Mouse (Mus musculus) C2C12 (cell line): ENCODE data around the gene Plcb4. TPM values are rescaled to one million over a fixed set of nuclear protein-coding genes. Genes with fewer than 3 reads are reported as not detected.

ENCODE experiments used
- H3K27me3 ChIP-seq: one replicate; pipeline ENCODE4 v1.6.1; 2011; ENCODE audit not compliant: control insufficient read depth, insufficient read depth, insufficient read length
- H3K36me3 ChIP-seq: one replicate; pipeline ENCODE4 v1.6.1; 2011; ENCODE audit not compliant: control insufficient read depth, insufficient read depth
- H3K4me3 ChIP-seq: one replicate; pipeline ENCODE4 v1.5.1; 2011; ENCODE audit warnings: mild to moderate bottlenecking, control low read depth; ENCODE audit not compliant: poor library complexity, insufficient read depth, severe bottlenecking
- H3K79me2 ChIP-seq: one replicate; pipeline ENCODE4 v1.6.1; 2011; ENCODE audit not compliant: control insufficient read depth, insufficient read depth
- H3K79me3 ChIP-seq: one replicate; pipeline ENCODE4 v1.6.1; 2011; ENCODE audit warnings: low read depth, control low read depth
- H3ac ChIP-seq: one replicate; pipeline ENCODE3; 2011; ENCODE audit warnings: low read depth; ENCODE audit not compliant: control insufficient read depth, insufficient read length
- CEBPB ChIP-seq: IDR thresholded peaks from one replicate; pipeline ENCODE4 v1.6.1; 2011; ENCODE audit warnings: low read depth, mild to moderate bottlenecking, control low read depth, moderate library complexity
- CTCF ChIP-seq: IDR thresholded peaks from one replicate; pipeline ENCODE4 v1.5.1; 2011; ENCODE audit not compliant: control insufficient read depth, insufficient read depth, insufficient read length
- FOSL1 ChIP-seq: IDR thresholded peaks from one replicate; pipeline ENCODE4 v1.8.0; 2011; ENCODE audit warnings: mild to moderate bottlenecking, low read length; ENCODE audit not compliant: poor library complexity, insufficient read depth, severe bottlenecking
- MAX ChIP-seq: IDR thresholded peaks from one replicate; pipeline ENCODE4 v1.6.1; 2011; ENCODE audit warnings: mild to moderate bottlenecking, control low read depth
- MYOD1 ChIP-seq: IDR thresholded peaks from one replicate; pipeline ENCODE4 v1.6.1; 2011; ENCODE audit warnings: low read depth; ENCODE audit not compliant: control insufficient read depth, insufficient read length
- MYOG ChIP-seq: IDR thresholded peaks from one replicate; pipeline ENCODE4 v1.6.1; 2011; ENCODE audit not compliant: control insufficient read depth, insufficient read length; ENCODE audit errors: extremely low read depth
- USF1 ChIP-seq: IDR thresholded peaks from one replicate; pipeline ENCODE4 v1.6.1; 2011; ENCODE audit warnings: low read depth, mild to moderate bottlenecking, control low read depth, moderate library complexity
- polyA plus RNA-seq: library from polyadenylated mRNA; unstranded; fragments of >200 nt; fragmentation: generic; extraction: Trizol; gene quantifications from one replicate; pipeline ENCODE4 v1.2.1, GENCODE M21; 2012; ENCODE audit warnings: missing spikeins

The Plcb4 gene
- polyA plus RNA-seq, 1 experiment, result 3.0 TPM

- Histone ChIP-seq H3ac (no peak overlapping the region), H3K27me3 (no peaks in the 10 kb centered on the region), H3K36me3 (no peaks in the 10 kb centered on the region), H3K79me2 (no peaks in the 10 kb centered on the region), H3K79me3 (no peaks in the 10 kb centered on the region), H3K4me3 (no peak overlapping the region)
- TF ChIP-seq CTCF (no peak), MYOD1 (no peak)
These were observed 281.1 kb downstream of the Plcb4 start for GRCm38 (mm10) chr2:135939933-135940332.

- Histone ChIP-seq H3K36me3 (no peaks in the 10 kb centered on the region), H3K79me3 (no peaks in the 10 kb centered on the region), H3K79me2 (no peaks in the 10 kb centered on the region), H3K27me3 (no peaks in the 10 kb centered on the region), H3ac (no peak overlapping the region), H3K4me3 (no peak overlapping the region)
- no peak for TF ChIP-seq USF1
- TF ChIP-seq MAX, result no peak
- TF ChIP-seq MYOD1, result no peak
These were observed 289.0 kb downstream of the Plcb4 start for GRCm38 (mm10) chr2:135947839-135948238.

GRCm38 (mm10) chr2:135954760-135955548, 296.1 kb downstream of the Plcb4 start:
- Histone ChIP-seq H3K36me3 (no peaks in the 10 kb centered on the region), H3K79me2 (no peaks in the 10 kb centered on the region), H3K4me3 (no peak overlapping the region), H3K79me3 (no peaks in the 10 kb centered on the region), H3K27me3 (no peaks in the 10 kb centered on the region), H3ac (no peak overlapping the region)
- TF ChIP-seq MAX, result no peak
- TF ChIP-seq CEBPB, result no peak
- TF ChIP-seq MYOG, result no peak
- no peak for TF ChIP-seq CTCF
- no peak for TF ChIP-seq USF1
- no peak for TF ChIP-seq FOSL1
- no peak for TF ChIP-seq MYOD1

- Histone ChIP-seq H3ac (no peak overlapping the region), H3K79me3 (no peaks in the 10 kb centered on the region), H3K79me2 (no peaks in the 10 kb centered on the region), H3K27me3 (no peaks in the 10 kb centered on the region), H3K36me3 (no peaks in the 10 kb centered on the region), H3K4me3 (no peak overlapping the region)
- TF ChIP-seq CTCF, result no peak
- no peak for TF ChIP-seq USF1
- TF ChIP-seq MYOG, result no peak
- no peak for TF ChIP-seq FOSL1
- no peak for TF ChIP-seq MAX
- TF ChIP-seq MYOD1, result no peak
These were observed 297.0 kb downstream of the Plcb4 start for GRCm38 (mm10) chr2:135955796-135956195.

- no peaks in the 10 kb centered on the region for H3K36me3 ChIP-seq
- H3K79me3 ChIP-seq, result no peaks in the 10 kb centered on the region
- H3K79me2 ChIP-seq, result no peaks in the 10 kb centered on the region
- no peak for TF ChIP-seq CEBPB
- no peak for TF ChIP-seq MAX
- TF ChIP-seq CTCF, result peak; percentile 77
- H3ac ChIP-seq, result no peak overlapping the region
- H3K27me3 ChIP-seq, result no peaks in the 10 kb centered on the region
- no peak overlapping the region for H3K4me3 ChIP-seq
These were observed 298.9 kb downstream of the Plcb4 start for GRCm38 (mm10) chr2:135957689-135958088.

GRCm38 (mm10) chr2:135958453-135958852, 299.6 kb downstream of the Plcb4 start:
- Histone ChIP-seq H3K36me3 (no peaks in the 10 kb centered on the region), H3K27me3 (no peaks in the 10 kb centered on the region), H3K79me3 (no peaks in the 10 kb centered on the region), H3ac (no peak overlapping the region), H3K4me3 (no peak overlapping the region), H3K79me2 (no peaks in the 10 kb centered on the region)
- TF ChIP-seq MYOD1 (no peak), CEBPB (no peak)
